Mouse (Mus musculus) E14TG2a.4 (cell line): ENCODE data around the gene Gm17349.

Experiments
- H3K27me3 ChIP-seq: 2 replicates; pipeline ENCODE4 v1.6.1; 2014; ENCODE audit warnings: low read length, control low read depth; ENCODE audit not compliant: insufficient read depth
- H3K36me3 ChIP-seq: 2 replicates; pipeline ENCODE4 v1.6.1; 2014; ENCODE audit warnings: low read length, control low read depth; ENCODE audit not compliant: insufficient read depth
- H3K4me1 ChIP-seq: replicated peaks from 2 replicates; pipeline ENCODE4 v1.6.1; 2014; ENCODE audit warnings: low read depth, low read length, control low read depth
- H3K4me3 ChIP-seq: replicated peaks from 2 replicates; pipeline ENCODE4 v1.5.1; 2014; ENCODE audit warnings: mild to moderate bottlenecking, low read length
- H3K9me3 ChIP-seq: 2 replicates; pipeline ENCODE4 v1.6.1; 2014; ENCODE audit warnings: low read length, control low read depth
- CTCF ChIP-seq: conservative IDR thresholded peaks from 2 replicates; pipeline ENCODE4 v1.5.1; 2014; ENCODE audit warnings: low read length
- NANOG ChIP-seq: IDR thresholded peaks from 2 replicates; pipeline ENCODE4 v1.6.1; 2014; ENCODE audit warnings: borderline replicate concordance, low read length, mixed read lengths
- POU5F1 ChIP-seq: IDR thresholded peaks from 2 replicates; pipeline ENCODE4 v1.6.1; 2014; ENCODE audit warnings: low read length, borderline replicate concordance

Gene Gm17349

GRCm38 (mm10) chr15:99714858-99715257 lies 9.6 kb upstream of the Gm17349 start:
- Histone ChIP-seq H3K9me3 (no peaks in the 10 kb centered on the region), H3K4me1 (peaks cover 94% of the 10 kb centered on the region), H3K4me3 (no peak overlapping the region), H3K36me3 (peaks cover 52% of the 10 kb centered on the region), H3K27me3 (peaks cover 6% of the 10 kb centered on the region; the same call in 1 of the 2 replicates)
- no peak for TF ChIP-seq POU5F1
- peak; percentile 98 for TF ChIP-seq CTCF
- no peak for TF ChIP-seq NANOG

- Histone ChIP-seq H3K27me3 (peaks cover 6% of the 10 kb centered on the region; the same call in 1 of the 2 replicates), H3K9me3 (no peaks in the 10 kb centered on the region), H3K4me3 (peak overlapping the region; percentile 48; the same call in 1 of the 2 replicates), H3K36me3 (peaks cover 59% of the 10 kb centered on the region), H3K4me1 (peaks cover 91% of the 10 kb centered on the region)
- TF ChIP-seq POU5F1 (no peak), NANOG (no peak), CTCF (no peak)
These were observed 8.9 kb upstream of the Gm17349 start for GRCm38 (mm10) chr15:99714206-99714605.

DNA sequence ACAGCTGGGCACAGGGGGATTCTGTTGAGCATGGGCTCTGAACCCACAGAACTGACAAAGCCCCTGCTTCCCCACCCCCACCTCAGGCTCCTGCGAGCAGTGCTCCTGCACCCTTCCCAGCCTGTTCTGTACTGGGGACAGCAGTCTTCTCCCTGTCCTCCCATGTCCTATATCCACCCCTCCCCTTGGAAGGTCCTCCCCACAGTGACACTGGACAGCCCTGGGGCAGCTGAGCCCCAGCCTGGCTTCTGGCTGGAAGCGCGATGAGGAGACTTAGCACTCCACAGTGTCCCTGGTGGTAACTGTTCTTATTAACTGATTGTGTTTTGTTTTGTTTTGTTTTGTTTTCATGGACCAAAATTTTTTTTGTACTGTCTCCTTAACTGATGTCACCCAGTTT lies 8.3 kb upstream of the Gm17349 start:
- TF ChIP-seq POU5F1 (no peak), NANOG (no peak), CTCF (no peak)
- Histone ChIP-seq H3K27me3 (peaks cover 6% of the 10 kb centered on the region; the same call in 1 of the 2 replicates), H3K36me3 (peaks cover 65% of the 10 kb centered on the region), H3K4me3 (peak overlapping the region; percentile 48), H3K4me1 (peaks cover 87% of the 10 kb centered on the region), H3K9me3 (no peaks in the 10 kb centered on the region)

- TF ChIP-seq POU5F1, result no peak
- TF ChIP-seq CTCF, result no peak
- TF ChIP-seq NANOG, result no peak
- peak overlapping the region; percentile 48 for H3K4me3 ChIP-seq
- H3K4me1 ChIP-seq, result peaks cover 81% of the 10 kb centered on the region
- peaks cover 6% of the 10 kb centered on the region; the same call in 1 of the 2 replicates for H3K27me3 ChIP-seq
- no peaks in the 10 kb centered on the region for H3K9me3 ChIP-seq
- H3K36me3 ChIP-seq, result peaks cover 66% of the 10 kb centered on the region
These were observed 7.6 kb upstream of the Gm17349 start for GRCm38 (mm10) chr15:99712666-99713559.

DNA sequence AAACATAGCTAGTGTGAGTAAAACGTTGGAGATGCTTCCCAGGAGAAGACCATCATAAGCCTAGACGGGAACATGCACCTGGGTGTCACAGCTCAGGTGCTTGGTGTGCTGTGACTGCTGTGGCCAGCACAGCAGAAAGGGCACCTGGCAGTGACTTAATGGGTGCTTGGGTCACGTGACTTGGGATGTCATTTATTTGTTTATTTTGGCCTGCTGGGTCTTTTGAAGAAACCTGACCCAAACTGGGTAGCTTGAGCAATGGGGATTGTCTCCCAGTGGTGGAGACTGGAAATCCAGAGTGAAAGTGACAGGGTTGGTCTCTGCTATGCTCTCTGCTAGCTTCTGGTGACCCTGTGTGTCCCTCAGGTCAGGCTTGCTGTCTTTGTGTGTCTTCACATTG lies 6.2 kb upstream of the Gm17349 start:
- Histone ChIP-seq H3K9me3 (no peaks in the 10 kb centered on the region), H3K4me1 (peaks cover 77% of the 10 kb centered on the region), H3K36me3 (peaks cover 76% of the 10 kb centered on the region), H3K27me3 (no peaks in the 10 kb centered on the region), H3K4me3 (0 out of 2 replicates have a peak overlapping the region, but pooled peaks have one; percentile 0)
- no peak for TF ChIP-seq CTCF
- TF ChIP-seq NANOG, result no peak
- no peak for TF ChIP-seq POU5F1

DNA sequence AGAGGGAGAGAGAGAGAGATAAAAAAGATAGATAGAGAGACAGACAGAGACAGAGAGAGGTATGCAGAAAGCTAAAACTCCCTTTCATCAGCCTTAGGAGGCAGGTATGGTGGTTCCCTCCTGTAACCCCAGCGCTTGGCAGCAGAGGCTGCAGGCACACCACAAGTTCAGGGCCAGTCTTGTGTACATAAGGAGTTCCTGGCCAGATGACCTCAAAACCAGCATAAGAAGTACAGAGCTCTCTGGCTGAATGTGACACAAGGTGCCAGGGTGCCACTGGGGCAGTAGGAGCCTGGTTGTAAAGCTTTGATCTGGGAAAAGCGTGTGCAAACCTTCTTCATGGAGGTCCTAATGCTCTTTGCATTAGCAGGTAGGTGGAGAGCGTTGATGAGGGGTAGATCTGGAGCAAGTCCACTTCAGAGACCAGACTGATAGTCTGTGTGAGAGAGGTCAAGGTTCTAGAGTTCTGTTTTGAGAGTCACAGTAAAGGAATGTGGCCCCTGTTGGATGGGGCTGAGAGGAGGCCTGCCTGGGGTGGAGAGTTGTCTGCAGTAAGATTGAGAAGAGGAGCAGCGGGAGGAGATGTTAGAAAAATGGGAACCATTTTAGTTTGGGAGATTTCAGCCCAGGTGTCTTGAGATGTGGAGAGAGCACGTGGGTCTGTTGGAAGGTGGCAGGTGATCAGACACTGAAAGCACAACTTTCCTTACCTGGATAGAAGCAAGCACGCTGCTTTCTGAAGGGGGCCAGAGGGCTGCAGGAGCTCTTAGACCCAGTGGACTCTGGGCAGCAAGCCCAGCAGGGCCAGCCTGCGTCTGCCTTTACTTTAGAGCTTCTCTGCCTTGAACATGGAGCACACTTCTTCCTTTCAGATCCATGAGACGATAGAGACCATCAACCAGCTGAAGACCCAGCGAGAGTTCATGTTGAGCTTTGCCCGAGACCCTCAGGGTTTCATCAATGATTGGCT lies 5.2 kb upstream of the Gm17349 start:
- TF ChIP-seq POU5F1 (no peak), CTCF (no peak)
- no peaks in the 10 kb centered on the region for H3K27me3 ChIP-seq
- H3K9me3 ChIP-seq, result no peaks in the 10 kb centered on the region
- peaks cover 75% of the 10 kb centered on the region for H3K4me1 ChIP-seq
- no peak overlapping the region for H3K4me3 ChIP-seq
- H3K36me3 ChIP-seq, result peaks cover 83% of the 10 kb centered on the region

DNA sequence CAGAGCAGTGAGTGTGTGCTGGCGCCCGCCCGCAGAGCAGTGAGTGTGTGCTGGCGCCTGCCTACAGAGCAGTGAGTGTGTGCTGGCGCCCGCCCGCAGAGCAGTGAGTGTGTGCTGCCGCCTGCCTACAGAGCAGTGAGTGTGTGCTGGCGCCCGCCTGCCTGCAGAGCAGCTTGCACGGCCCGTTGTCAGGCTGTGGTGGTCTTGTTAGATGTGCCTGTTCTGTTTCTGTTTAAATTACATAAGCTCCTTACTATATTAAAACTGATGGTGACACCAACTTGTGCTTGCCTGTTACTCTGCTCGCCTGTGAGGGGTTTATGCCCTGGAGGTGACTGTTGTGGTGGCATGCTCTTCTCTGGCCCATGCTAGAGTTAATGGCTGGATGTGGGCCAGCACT lies 2.9 kb upstream of the Gm17349 start:
- TF ChIP-seq POU5F1 (no peak), NANOG (no peak), CTCF (no peak)
- no peaks in the 10 kb centered on the region for H3K9me3 ChIP-seq
- peaks cover 72% of the 10 kb centered on the region for H3K4me1 ChIP-seq
- no peak overlapping the region for H3K4me3 ChIP-seq
- H3K27me3 ChIP-seq, result no peaks in the 10 kb centered on the region
- peaks cover 70% of the 10 kb centered on the region for H3K36me3 ChIP-seq

DNA sequence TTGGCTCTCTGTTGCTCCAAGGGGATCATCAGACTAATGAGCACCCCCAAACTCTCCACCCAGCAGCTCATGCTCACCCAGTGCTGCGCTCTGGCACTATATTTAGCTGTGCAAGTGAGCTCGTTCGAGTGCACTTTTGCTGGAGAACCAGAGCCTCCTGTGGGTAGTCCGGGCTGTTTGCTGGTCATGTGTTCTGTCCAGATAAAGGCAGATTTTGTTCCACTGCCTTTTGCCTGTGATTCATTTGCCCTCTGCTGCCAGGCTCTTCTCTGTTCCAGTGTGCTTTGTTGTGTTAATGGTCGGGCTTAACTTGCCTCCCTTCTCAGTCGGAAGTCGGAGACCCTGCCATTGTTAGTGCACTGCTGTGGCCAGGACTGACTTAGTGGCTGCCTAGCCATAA lies 409 bp downstream of the Gm17349 start:
- H3K4me1 ChIP-seq, result peaks cover 65% of the 10 kb centered on the region
- TF ChIP-seq CTCF (no peak), POU5F1 (no peak; the same call in 1 of the 2 replicates), NANOG (no peak)
- no peaks in the 10 kb centered on the region for H3K9me3 ChIP-seq
- no peaks in the 10 kb centered on the region for H3K27me3 ChIP-seq
- peaks cover 45% of the 10 kb centered on the region for H3K36me3 ChIP-seq
- peak overlapping the region; percentile 74 for H3K4me3 ChIP-seq
